Mouse (Mus musculus): ENCODE results near the gene Gemin5. TPM values are rescaled to one million over a fixed set of nuclear protein-coding genes. Genes with fewer than 3 reads are reported as not detected.
"Not testable (repeated sequence)": the region's sequence is repeated elsewhere in the genome, so short reads cannot be mapped to it uniquely, and the experiment has no call there.

The Gemin5 gene
- polyA plus RNA-seq (2012; rRNA removed) = 6.6 and 7.1 TPM in 2 replicates

DNA sequence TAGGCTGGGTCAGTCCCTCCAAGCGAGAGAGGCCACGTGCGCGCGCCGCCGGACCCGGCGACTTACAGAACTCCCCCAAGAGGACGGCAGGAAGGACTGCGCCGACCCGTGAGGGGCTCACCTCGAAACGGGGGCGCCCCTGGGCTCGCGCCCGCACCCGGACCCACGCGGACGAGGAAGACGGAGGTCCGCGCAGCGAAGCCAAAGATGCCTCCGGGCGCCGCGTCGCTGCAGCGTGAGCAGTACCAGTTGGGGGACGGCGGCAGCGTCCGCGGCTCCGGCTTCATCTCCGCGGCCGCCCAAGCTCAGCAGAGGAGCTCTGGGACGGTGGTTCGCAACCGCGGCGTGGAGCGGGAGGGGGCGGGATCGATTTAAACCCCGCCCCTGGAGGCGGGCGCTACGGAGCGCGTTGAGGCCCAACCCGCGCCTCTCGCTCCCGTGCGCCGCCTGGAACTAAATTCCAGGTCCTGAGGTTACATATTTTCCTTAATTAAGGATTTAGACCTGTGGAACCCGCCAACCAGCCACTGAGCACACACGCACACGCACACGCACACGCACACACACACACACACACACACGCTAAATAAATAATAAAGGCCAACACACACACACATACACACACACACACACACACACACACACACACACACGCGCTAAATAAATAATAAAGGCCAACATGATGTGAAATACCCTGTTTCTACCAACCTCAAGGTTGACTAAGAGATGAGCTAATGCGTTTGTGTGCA is at the start of gene Gemin5:
Gene Gemin5 (minus strand): TSS at position 373 of the 749 bp plus-strand sequence.
- DNase-seq (ENCODE audit: low spot score) = peak; percentile 77

DNA sequence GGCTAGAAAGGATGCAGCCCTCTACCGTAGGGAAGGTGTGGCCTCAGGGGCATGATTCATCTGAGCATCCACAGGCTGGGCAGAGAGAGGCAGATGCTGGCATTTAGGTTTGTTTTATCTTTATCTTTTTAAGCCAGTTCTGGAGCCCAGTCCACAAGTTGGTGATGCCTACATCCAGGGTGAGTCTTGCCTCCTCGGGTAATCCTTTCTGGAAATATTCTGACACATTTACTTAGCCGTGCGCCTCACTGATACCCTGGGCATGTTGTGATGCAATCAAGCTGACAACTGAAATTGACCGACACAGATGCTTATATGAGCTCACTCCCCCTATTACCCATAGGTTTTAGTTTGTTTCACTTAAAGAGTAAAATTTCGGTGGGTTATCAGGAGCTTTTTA is 48.5 kb upstream of the Gemin5 start:
- DNase-seq (ENCODE audit: low spot score) = no peak

DNA sequence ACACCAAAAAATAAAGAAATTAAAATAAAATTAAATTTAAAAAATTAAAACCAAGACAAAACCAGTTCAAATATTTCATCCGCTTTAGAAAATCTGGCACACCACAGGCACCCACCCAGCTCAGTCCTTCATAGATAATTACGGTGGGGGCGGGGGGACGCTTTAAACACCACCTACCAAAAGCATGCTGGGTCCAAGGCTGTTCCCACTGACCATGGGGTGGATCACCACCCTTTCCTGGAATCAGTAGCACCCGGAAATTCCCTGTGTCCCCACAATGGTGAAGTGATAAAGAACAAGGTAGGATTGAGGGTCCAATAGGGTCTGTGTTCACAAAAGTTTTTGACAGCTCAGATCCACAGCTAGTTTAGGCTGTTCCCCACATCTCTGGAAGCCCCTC is 47.5 kb upstream of the Gemin5 start:
- DNase-seq (ENCODE audit: low spot score) = no peak

- not testable (repeated sequence) for DNase-seq (ENCODE audit: low spot score)
Observed at GRCm38 (mm10) chr11:58215049-58215430, 46.7 kb upstream of the Gemin5 start.

DNA sequence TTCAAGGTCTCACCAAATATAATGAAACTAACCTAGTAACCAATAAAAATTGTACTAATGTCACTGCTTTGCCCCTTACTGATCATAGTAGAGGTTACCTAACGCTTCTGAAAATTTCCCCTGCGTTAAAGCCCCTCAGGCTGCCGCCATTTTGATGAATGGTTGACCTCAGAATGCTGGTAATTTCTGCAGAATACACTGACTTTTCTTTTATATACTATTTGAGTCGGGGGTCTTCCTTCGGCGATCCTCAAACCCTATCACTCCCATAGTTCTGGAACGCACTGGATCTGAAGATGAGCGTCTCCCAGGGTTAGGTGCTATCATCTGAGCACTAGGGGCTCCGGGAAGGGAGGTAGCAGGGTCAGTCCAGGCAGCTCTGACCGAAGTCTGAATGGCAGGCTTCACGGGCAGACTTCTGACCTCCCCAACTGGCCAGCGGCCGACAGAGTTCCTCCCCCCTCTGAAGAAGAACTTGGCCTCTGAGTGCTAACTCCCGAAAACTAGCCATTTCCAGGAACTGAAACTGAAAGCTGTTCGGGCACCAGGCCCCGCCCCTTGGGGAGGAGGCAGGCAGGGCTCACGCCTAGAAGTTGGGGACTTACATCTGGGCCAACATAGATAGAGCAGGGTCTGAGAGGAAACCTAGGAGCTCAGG is 46.2 kb upstream of the Gemin5 start:
- DNase-seq (ENCODE audit: low spot score) = peak; percentile 47

DNA sequence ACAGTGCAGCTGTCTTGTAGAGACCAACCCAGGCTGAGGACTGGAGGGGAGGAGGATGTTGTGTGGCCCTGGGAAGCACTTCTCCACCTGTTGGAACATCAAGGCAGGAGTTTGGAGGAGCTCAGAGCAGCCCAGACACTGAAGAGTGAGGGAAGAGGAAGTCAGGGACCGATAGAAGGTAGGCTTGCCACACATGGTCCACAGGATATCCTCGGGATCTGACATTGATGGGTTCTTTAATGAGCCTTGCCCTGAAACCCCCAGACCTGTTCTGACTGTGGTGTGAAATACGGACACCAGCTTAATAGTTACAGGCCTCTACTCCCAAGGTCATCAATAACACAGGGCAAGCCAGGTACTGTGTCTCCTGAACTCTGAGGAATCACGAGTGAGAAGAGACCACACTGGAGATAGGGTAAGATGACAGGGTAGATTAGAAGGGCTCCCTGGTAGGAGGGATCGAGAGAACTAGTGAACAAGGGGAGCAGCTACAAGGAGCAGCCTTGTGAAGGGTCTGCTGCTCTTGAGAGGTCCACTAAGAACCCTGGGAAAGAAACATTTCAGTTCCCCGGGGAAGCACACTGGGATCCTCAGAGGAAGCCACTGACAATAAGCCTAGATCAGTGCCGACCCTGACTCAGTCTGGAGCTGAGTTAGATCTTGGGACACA is 45.5 kb upstream of the Gemin5 start:
- no peak for DNase-seq (ENCODE audit: low spot score)

DNA sequence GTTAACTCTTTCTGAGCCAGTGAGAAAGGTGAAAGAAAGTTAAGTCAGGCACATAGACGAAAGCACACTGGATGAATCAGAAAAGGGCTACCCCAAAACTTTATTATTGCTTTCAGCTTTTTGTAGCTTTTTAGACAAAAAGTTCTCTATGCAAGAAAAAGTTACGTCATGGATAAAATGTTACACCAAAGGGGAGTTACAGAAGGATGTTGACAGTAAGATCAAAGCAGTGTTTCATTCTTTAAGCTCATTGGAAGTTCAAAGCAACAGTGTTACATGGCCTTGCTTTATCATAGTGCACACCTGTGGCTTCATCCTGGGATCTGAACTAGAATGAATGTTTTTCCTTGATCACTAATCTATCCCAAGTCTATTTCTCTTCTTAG is 43.3 kb upstream of the Gemin5 start:
- DNase-seq (ENCODE audit: low spot score) = no peak

DNA sequence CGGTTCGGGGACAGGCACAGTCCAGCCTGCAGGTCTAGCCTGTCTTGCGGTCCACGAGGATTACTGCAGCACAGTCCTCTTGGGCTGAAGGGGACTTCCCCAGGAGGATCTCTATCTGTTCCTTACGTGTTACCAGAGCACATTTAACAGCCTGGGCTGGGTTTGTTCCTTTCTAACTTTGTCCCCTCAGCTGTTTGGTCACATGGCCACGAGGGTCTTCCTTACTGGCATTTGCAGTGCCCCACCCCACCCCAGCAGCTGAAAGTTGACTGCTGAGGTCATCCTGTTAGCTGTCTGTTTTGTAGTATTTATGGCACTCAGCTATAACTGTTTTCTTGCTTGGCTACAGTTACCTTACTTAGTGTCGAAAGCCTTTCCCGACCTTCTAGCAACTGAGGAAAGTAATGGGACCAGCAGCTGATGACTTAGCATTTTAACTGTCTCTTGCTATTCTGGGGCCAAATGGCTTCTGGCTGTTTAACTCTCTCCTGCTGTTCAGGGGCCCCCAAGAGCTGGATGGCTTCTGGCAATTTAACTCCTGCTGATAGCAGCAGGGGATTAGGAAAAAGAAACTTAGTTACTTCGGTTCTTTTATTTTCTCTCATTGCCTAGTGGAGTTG is 42.8 kb upstream of the Gemin5 start:
- DNase-seq (ENCODE audit: low spot score) = no peak

- DNase-seq (ENCODE audit: low spot score) = no peak
Observed at GRCm38 (mm10) chr11:58210321-58210886, 42.1 kb upstream of the Gemin5 start.

DNA sequence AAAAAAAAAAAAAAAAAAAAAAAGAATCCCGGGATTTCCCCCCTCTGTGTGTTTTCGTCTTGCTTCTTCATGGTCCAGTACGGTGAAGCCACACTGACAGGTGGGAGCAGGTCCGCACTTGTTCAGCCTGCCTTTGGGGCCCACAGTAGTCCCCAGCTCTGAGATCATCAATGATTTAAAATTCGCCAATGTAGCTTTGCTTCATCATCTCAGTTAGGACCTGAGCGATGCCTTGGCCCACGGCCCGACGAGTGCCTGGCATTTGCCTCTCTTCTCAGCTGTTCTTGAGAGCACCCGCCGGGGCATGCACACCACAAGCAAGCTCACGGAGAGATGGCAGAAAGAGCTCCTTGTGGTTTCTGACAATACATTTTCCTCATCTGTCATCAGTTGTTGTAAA is 32.7 kb upstream of the Gemin5 start:
- no peak for DNase-seq (ENCODE audit: low spot score)

- DNase-seq (ENCODE audit: low spot score) = no peak
Observed at GRCm38 (mm10) chr11:58200226-58200625, 31.9 kb upstream of the Gemin5 start.

GRCm38 (mm10) chr11:58199229-58200037 is 31.1 kb upstream of the Gemin5 start, which contains the start of the genes Igtp and Irgm2:
Gene Igtp (plus strand): TSS chr11:58199556.
Gene Irgm2 (plus strand): TSS chr11:58199618.
- peak; percentile 32 for DNase-seq (ENCODE audit: low spot score)

- DNase-seq (ENCODE audit: low spot score) = no peak
Observed at GRCm38 (mm10) chr11:58198663-58199062, 30.3 kb upstream of the Gemin5 start.

DNA sequence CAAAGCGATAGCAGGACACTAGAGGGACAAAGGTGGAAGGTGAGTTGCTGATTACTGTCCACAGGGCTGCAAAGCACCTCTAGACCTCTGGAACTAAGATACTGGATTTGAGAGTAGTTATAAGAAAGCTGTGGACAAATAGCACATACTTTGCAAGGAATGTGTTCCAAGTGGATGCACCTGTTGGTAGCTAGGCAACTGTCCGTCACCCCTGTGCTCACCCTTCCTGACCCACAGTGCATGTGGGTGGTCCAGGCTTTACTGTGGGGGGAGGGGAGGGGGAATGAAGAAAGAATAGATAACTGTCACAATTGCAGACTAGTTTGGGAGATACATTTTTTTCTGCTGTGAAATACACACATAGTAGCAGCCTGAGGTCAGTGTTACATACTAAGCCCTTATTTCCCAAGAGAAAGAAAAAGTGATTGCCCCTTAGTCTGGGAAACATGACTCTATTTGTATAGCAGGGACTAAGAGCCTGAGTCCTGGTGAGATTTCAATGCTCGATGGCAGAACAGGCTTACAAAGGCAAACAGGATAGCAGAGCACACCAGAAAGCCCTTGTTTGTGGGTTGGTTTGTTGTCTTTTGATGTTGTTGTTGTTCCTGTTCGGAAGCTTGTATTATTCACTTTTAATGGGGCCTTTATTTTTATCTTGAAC is 25.7 kb upstream of the Gemin5 start:
- no peak for DNase-seq (ENCODE audit: low spot score)

- DNase-seq (ENCODE audit: low spot score) = no peak
Observed at GRCm38 (mm10) chr11:58193326-58193725, 25.0 kb upstream of the Gemin5 start.

DNA sequence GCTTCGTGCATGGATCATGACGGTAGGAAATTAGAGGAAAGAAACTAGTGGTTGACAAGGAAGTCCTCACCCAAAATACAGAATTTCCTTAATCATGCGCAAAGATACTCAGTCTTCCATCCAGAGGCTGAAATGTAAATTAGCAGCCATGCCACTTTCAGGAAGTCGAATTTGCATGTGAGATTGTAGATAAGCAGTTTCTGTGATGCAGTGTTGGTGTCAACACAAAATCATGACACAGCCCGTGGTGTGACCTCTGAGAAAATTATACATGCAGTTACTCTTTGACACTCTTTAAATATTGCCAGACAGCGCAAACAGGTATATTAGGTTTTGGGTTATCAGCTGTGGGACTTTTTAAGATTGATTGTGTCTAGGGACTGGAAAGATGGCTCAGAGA is 21.3 kb upstream of the Gemin5 start:
- no peak for DNase-seq (ENCODE audit: low spot score)

DNA sequence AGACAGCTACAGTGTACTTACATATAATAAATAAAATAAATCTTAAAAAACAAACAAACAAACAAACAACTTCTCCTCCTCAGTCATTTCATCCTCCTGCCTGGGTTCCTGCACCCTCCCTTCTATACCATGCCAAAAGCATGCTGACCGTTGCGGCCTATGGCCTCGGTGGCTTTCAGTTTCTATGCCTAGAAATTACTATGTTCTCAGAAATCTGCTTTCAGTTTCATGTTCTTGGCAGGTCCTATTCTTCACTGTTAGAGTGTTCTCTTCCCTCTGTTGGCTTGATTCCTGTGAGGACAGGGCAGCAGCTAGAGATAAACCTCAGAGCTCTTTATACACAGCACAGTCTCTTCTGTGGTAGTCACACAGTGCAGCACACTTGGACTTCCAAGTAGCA is 15.2 kb upstream of the Gemin5 start:
- DNase-seq (ENCODE audit: low spot score) = no peak

DNA sequence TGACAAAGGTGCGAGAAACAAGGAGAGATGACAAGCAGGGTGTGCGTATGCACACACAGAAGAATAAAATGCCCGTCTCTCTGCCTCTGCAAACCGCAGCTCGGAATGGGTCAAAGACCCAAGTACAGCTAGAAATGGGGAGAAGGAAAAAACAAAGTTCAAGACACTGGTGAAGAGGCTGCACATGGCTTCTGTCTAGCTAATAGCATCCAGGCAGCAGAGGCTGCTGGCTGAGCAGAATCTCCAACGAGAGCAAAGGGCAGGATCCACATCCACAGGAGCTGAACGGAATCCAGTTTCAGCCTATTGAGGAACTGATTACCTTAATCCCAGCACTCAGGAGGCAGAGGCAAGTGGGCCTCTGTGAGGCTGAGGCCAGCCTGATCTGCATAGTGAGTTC is 12.4 kb upstream of the Gemin5 start:
- no peak for DNase-seq (ENCODE audit: low spot score)

DNA sequence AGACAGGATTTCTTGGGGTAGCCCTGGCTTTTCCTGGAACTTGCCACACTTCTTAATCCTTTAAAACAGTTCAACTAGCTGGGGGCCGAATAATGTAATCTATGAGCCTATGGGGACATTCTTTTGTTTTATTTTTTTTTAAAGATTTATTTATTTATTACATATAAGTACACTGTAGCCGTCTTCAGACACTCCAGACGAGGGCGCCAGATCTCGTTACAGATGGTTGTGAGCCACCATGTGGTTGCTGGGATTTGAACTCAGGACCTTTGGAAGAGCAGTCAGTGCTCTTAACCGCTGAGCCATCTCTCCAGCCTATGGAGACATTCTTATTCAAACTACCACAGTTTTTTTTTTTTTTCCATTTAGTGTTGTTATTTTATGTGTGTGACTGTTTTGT is 11.6 kb upstream of the Gemin5 start:
- DNase-seq (ENCODE audit: low spot score) = not testable (repeated sequence)

DNA sequence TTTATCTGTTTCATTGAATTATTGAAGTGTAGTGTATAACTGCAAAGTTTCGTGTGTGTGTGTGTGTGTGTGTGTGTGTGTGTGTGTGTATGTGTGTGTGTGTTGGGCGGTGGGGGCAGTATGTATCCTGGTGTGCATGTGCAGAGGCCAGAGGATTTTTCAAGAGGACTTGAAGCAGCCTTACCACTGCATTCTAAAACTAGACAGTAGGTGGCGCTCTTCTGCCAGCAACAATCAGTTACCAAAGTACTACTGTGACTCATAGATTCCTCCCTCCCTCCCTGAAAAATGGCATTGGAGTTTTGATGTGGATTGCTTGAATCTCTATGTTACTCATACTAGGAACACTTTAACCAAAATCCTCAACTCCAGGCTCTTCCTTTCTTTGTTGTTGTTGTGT is 11.2 kb upstream of the Gemin5 start:
- DNase-seq (ENCODE audit: low spot score) = no peak

Measured in urinary bladder, adult 2 months (tissue).